Mouse (Mus musculus) embryonic facial prominence, embryonic 13.5 days (tissue): ENCODE results near the gene Stard13. TPM values are rescaled to one million over a fixed set of nuclear protein-coding genes. Genes with fewer than 3 reads are reported as not detected.

Source experiments
- ATAC-seq: fragments of 200-750 bp; cut with Nextera tagmentation; 2 replicates; pipeline ENCODE4 v1.8.0; 2017; ENCODE audit warnings: low read depth; ENCODE audit not compliant: insufficient number of reproducible peaks, insufficient read depth, low FRiP score, low TSS enrichment
- H3K27ac ChIP-seq: fragments of 300-500 bp; sonication (generic); 2 replicates; pipeline ENCODE4 v1.5.1; 2015; ENCODE audit warnings: moderate library complexity, mild to moderate bottlenecking, inconsistent platforms
- H3K27me3 ChIP-seq: fragments of 300-500 bp; sonication (generic); 2 replicates; pipeline ENCODE4 v1.6.1; 2015; ENCODE audit warnings: mild to moderate bottlenecking, inconsistent platforms
- H3K36me3 ChIP-seq: fragments of 300-500 bp; sonication (generic); 2 replicates; pipeline ENCODE4 v1.6.1; 2015; ENCODE audit warnings: mild to moderate bottlenecking, inconsistent platforms
- H3K4me1 ChIP-seq: fragments of 300-500 bp; sonication (generic); 2 replicates; pipeline ENCODE4 v1.6.1; 2015; ENCODE audit warnings: inconsistent platforms
- H3K4me2 ChIP-seq: fragments of 300-500 bp; sonication (generic); 2 replicates; pipeline ENCODE4 v1.6.1; 2015; ENCODE audit warnings: moderate library complexity, mild to moderate bottlenecking, inconsistent platforms
- H3K4me3 ChIP-seq: fragments of 300-500 bp; sonication (generic); 2 replicates; pipeline ENCODE4 v1.5.1; 2015; ENCODE audit warnings: mild to moderate bottlenecking, inconsistent platforms
- H3K9ac ChIP-seq: fragments of 300-500 bp; sonication (generic); 2 replicates; pipeline ENCODE4 v1.6.1; 2015; ENCODE audit warnings: mild to moderate bottlenecking, inconsistent platforms
- H3K9me3 ChIP-seq: fragments of 300-500 bp; sonication (generic); 2 replicates; pipeline ENCODE4 v1.6.1; 2016; ENCODE audit warnings: inconsistent platforms
- WGBS: fragments of 180-500 bp; shearing (Covaris S2); methylation state at CpG from one replicate; pipeline ENCODE4 v1.1.7; 2015; ENCODE audit warnings: mixed read lengths; 5-methylcytosine and 5-hydroxymethylcytosine counted together
- polyA plus RNA-seq: library from polyadenylated mRNA; unstranded; fragments of >200 nt; fragmentation: Nextera tagmentation; extraction: Ambion mirVana; gene quantifications from 2 replicates; pipeline ENCODE4 v1.2.1, GENCODE M21; 2015

Stard13 gene
- 6.4 and 8.8 TPM in 2 replicates for polyA plus RNA-seq

DNA sequence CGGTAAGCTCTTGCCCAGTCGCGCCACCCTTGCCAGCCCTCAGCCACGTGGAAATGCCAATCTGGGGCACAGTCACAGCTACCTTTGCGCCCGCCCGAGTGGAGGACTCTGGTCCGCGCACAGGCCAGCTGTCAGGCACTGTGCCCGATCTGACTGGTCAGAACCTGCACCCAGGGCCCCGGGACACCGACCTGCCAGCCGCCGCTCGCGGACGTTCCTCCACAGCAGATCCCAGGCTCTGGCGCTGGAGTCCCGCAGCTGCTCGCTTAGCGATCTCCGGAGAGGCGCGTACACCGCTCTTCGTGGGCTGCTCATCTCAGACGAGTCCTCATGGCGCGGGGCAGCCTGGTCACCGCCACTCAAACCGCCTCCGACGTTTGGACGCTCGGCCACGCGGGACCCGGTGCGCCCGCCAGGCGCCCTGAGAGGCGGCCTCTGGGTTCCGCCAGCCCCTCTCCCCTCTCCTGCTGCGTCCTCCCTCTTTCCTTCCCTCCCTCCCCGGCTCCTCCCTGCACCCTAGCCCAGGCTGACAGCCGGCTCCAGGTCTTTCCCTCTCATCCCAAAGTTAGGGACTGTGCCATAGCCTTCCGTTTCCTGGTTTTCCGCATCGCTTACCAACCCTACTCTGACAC, at the start of gene Stard13:
Stard13 (minus strand) TSS at position 437 of the 632 bp plus-strand sequence.
- Histone ChIP-seq H3K4me3 (peak within 1 kb of the TSS; percentile 57), H3K36me3 (no peaks in the 10 kb centered on the region), H3K4me1 (peaks cover 12% of the 10 kb centered on the region), H3K9ac (peak within 1 kb of the TSS; percentile 79), H3K9me3 (no peaks in the 10 kb centered on the region), H3K27ac (no peak within 1 kb of the TSS), H3K27me3 (peaks cover 22% of the 10 kb centered on the region), H3K4me2 (peak within 1 kb of the TSS; percentile 93)
- ATAC-seq = peak; percentile 64
- under 1% methylated on average over 49 of the region's 49 CpGs for WGBS

GRCm38 (mm10) chr5:151279531-151279930, 45.9 kb upstream of the Stard13 start:
- Histone ChIP-seq H3K4me3 (no peak overlapping the region), H3K4me2 (no peak overlapping the region), H3K9ac (no peak overlapping the region), H3K27me3 (no peaks in the 10 kb centered on the region), H3K27ac (no peak overlapping the region), H3K4me1 (no peaks in the 10 kb centered on the region), H3K36me3 (no peaks in the 10 kb centered on the region), H3K9me3 (no peaks in the 10 kb centered on the region)
- ATAC-seq = no peak
- WGBS = 90% methylated on average over 7 of the region's 7 CpGs

DNA sequence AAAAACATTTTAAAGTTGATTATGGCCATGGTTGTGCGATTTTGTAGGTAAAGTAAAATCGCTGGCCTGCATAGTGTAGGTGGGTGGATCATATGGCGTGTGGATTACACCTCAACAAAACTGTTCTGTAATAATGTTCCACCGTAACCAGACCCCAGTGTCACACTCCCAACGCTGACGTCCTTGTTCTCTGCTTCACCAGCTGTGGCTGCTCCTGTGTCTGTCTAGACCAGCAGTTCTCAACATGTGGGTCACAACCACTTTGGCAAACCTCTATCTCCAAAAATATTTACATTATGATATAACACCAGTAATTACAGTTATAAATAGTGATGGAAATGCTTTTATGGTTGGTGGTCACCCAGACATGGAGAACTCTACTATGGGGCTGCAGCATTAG, 44.3 kb upstream of the Stard13 start:
- no peak overlapping the region for H3K27ac ChIP-seq
- no peaks in the 10 kb centered on the region for H3K27me3 ChIP-seq
- H3K9me3 ChIP-seq = no peaks in the 10 kb centered on the region
- H3K36me3 ChIP-seq = no peaks in the 10 kb centered on the region
- no peak overlapping the region for H3K9ac ChIP-seq
- no peak for ATAC-seq
- 86% methylated on average over 6 of the region's 6 CpGs for WGBS
- H3K4me3 ChIP-seq = no peak overlapping the region
- no peak overlapping the region for H3K4me2 ChIP-seq
- no peaks in the 10 kb centered on the region for H3K4me1 ChIP-seq

- H3K27me3 ChIP-seq = no peaks in the 10 kb centered on the region
- H3K4me3 ChIP-seq = no peak overlapping the region
- no peak overlapping the region for H3K9ac ChIP-seq
- H3K4me1 ChIP-seq = no peaks in the 10 kb centered on the region
- no peak overlapping the region for H3K27ac ChIP-seq
- H3K4me2 ChIP-seq = no peak overlapping the region
- no peak for ATAC-seq
- no peaks in the 10 kb centered on the region for H3K9me3 ChIP-seq
- H3K36me3 ChIP-seq = no peaks in the 10 kb centered on the region
- 96% methylated on average over 2 of the region's 2 CpGs for WGBS
Observed at GRCm38 (mm10) chr5:151275986-151276385, 42.4 kb upstream of the Stard13 start.

DNA sequence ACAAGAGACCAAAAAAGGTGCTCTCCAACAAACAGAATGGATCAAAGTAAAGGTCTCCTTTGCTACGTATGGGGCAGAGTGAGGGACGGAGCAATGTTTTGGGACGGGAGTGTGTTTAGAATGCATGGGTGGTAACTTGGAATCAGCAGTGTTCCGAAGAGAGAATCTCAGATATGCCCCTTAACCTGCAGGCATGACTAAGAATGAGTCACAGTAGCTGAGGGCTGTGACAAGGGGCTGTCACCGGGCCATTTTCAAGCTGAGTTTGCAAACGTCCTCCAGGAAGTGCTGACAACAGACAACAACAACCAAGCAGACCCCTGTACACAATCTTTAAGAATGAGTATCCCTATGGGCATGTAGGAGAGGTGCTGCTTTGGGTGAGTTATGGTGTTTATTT, 40.6 kb upstream of the Stard13 start:
- Histone ChIP-seq H3K36me3 (no peaks in the 10 kb centered on the region), H3K27me3 (no peaks in the 10 kb centered on the region), H3K9ac (no peak overlapping the region), H3K4me1 (no peaks in the 10 kb centered on the region), H3K4me3 (no peak overlapping the region), H3K27ac (no peak overlapping the region), H3K9me3 (no peaks in the 10 kb centered on the region), H3K4me2 (no peak overlapping the region)
- WGBS = 73% methylated on average over 6 of the region's 6 CpGs
- ATAC-seq = no peak

- ATAC-seq = no peak
- Histone ChIP-seq H3K4me2 (no peak overlapping the region), H3K9ac (no peak overlapping the region), H3K36me3 (no peaks in the 10 kb centered on the region), H3K27ac (no peak overlapping the region), H3K9me3 (no peaks in the 10 kb centered on the region), H3K4me1 (no peaks in the 10 kb centered on the region), H3K4me3 (no peak overlapping the region), H3K27me3 (no peaks in the 10 kb centered on the region)
- WGBS = 92% methylated on average over 5 of the region's 5 CpGs
Observed at GRCm38 (mm10) chr5:151270815-151271214, 37.2 kb upstream of the Stard13 start.

DNA sequence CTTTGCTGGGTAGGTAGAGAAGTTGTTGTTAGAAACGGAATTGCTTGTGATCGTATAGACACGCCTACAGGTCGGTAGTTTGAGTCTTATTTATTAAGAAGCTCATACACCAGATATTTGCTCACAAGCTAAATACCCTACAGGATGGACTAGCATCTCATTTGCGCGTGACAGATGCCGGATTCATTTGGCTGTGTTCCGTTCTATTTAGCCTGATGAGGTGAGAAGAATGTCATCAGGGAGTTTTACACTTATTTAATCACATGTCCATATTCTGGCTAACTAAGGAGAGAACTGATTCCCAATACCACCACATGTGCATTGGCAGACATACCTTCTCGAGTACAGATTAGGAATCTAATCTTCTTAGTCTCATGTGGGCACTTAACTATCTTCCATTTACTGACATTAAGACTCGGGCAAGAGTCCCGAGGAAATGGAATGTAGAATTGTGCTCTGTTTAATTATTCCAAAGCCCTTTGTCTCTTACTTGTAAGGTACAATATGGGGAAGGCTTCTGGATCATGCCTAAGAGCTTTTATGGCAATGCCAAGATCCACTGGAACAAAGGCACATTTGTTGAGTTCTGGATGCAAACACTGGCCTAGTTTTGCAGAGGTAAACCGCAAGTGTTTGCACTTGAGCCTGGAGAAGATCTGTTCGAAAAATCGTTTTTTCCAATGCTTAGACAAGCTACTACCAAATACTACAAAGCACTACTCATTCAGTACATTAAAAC, 33.4 kb upstream of the Stard13 start:
- Histone ChIP-seq H3K9ac (no peak overlapping the region), H3K27ac (no peak overlapping the region), H3K36me3 (no peaks in the 10 kb centered on the region), H3K9me3 (no peaks in the 10 kb centered on the region), H3K4me3 (no peak overlapping the region), H3K4me2 (no peak overlapping the region), H3K27me3 (no peaks in the 10 kb centered on the region), H3K4me1 (no peaks in the 10 kb centered on the region)
- ATAC-seq = no peak
- 80% methylated on average over 14 of the region's 14 CpGs for WGBS

DNA sequence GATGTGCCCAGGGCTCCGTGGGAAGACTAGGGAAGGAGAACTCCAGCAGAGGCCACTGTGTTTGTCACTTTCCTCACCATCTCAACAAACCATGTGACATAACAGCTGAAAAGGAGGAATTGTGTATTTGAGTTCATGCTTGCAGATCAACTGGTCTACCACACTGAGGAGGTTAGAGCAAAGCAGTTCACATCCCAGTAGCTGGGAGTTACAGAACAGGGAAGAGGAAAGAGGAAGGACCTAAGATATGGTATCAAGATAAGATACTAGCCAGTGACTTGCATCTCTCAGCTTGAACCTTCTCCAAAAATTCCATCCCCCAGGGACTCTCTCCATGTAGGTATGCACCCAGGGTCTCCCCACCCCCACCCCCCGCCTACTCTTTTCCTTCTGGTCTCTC, 27.9 kb upstream of the Stard13 start:
- Histone ChIP-seq H3K9ac (no peak overlapping the region), H3K4me2 (no peak overlapping the region), H3K9me3 (no peaks in the 10 kb centered on the region), H3K4me1 (no peaks in the 10 kb centered on the region), H3K27ac (no peak overlapping the region), H3K4me3 (no peak overlapping the region), H3K27me3 (no peaks in the 10 kb centered on the region), H3K36me3 (no peaks in the 10 kb centered on the region)
- WGBS = 87% methylated on average over 2 of the region's 2 CpGs
- no peak for ATAC-seq

GRCm38 (mm10) chr5:151252213-151252612, 18.6 kb upstream of the Stard13 start:
- no peak overlapping the region for H3K4me2 ChIP-seq
- no peak for ATAC-seq
- H3K36me3 ChIP-seq = no peaks in the 10 kb centered on the region
- no peak overlapping the region for H3K4me3 ChIP-seq
- no peaks in the 10 kb centered on the region for H3K4me1 ChIP-seq
- no peak overlapping the region for H3K9ac ChIP-seq
- no peaks in the 10 kb centered on the region for H3K27me3 ChIP-seq
- 66% methylated on average over 8 of the region's 8 CpGs for WGBS
- H3K27ac ChIP-seq = no peak overlapping the region
- no peaks in the 10 kb centered on the region for H3K9me3 ChIP-seq

GRCm38 (mm10) chr5:151251656-151252055, 18.0 kb upstream of the Stard13 start:
- Histone ChIP-seq H3K36me3 (no peaks in the 10 kb centered on the region), H3K27ac (no peak overlapping the region), H3K4me2 (no peak overlapping the region), H3K4me1 (no peaks in the 10 kb centered on the region), H3K4me3 (no peak overlapping the region), H3K9me3 (no peaks in the 10 kb centered on the region), H3K9ac (no peak overlapping the region), H3K27me3 (no peaks in the 10 kb centered on the region)
- no peak for ATAC-seq
- 93% methylated on average over 8 of the region's 8 CpGs for WGBS

DNA sequence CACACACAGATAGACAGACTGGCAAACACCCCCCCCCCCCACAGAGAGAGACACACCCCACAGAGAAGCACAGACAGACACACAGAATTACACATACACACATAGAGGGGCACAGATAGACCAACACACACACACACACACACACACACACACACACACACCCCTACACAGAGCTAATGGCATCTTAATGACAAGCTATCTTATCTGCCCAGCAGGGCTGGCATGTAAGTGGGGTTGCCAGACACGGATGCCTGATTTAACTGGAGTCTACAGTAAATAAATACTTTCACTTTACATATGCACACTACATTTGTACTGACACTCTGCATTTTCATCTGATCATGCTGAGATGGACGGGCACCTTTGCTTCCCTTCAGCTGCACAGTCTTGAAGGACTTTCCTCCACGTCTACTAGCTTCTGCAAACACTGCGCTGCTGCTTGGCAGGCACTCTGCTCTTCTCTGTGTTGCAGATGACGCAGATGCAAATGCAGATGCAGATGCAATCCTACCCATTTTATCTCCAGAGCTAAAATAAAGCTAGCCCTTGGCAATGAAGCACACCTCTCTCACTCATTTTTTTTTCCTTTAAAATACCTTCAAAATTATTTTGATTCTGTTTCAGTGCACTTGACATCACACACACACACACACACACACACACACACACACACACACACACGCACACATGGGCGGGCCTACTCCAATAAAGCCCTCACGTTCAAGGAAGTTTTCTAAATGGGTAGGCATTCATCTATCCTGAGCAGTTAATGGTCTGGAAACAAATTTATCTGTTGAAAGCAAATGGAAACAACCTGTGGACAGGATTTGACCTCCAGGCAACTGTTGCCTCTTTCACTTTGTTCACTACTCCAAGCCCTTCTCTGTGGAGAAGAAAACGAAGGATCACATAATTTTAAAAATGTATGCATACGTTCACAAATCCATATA, 15.3 kb upstream of the Stard13 start:
- no peaks in the 10 kb centered on the region for H3K4me1 ChIP-seq
- 69% methylated on average over 10 of the region's 10 CpGs for WGBS
- H3K27me3 ChIP-seq = no peaks in the 10 kb centered on the region
- no peak overlapping the region for H3K4me3 ChIP-seq
- no peak overlapping the region for H3K9ac ChIP-seq
- H3K27ac ChIP-seq = no peak overlapping the region
- no peaks in the 10 kb centered on the region for H3K36me3 ChIP-seq
- H3K9me3 ChIP-seq = no peaks in the 10 kb centered on the region
- ATAC-seq = no peak
- no peak overlapping the region for H3K4me2 ChIP-seq
